Mouse (Mus musculus) kidney, embryonic 16.5 days (tissue): ENCODE results near the gene Crlf3. TPM values are rescaled to one million over a fixed set of nuclear protein-coding genes. Genes with fewer than 3 reads are reported as not detected.
"Not testable (repeated sequence)": the region's sequence is repeated elsewhere in the genome, so short reads cannot be mapped to it uniquely, and the experiment has no call there.

ENCODE experiments used
- ATAC-seq: fragments of 200-750 bp; cut with Nextera tagmentation; 2 replicates; pipeline ENCODE4 v1.8.0; 2017; ENCODE audit warnings: moderate TSS enrichment; ENCODE audit not compliant: low FRiP score, low TSS enrichment
- H3K27ac ChIP-seq: fragments of 300-500 bp; sonication (generic); 2 replicates; pipeline ENCODE4 v1.5.1; 2014; ENCODE audit warnings: low read length
- H3K27me3 ChIP-seq: fragments of 300-500 bp; sonication (generic); 2 replicates; pipeline ENCODE4 v1.6.1; 2014; ENCODE audit warnings: low read length, control low read depth, mixed read lengths; ENCODE audit not compliant: insufficient read depth
- H3K36me3 ChIP-seq: fragments of 300-500 bp; sonication (generic); 2 replicates; pipeline ENCODE4 v1.6.1; 2014; ENCODE audit warnings: low read length, control low read depth, mixed read lengths; ENCODE audit not compliant: insufficient read depth
- H3K4me1 ChIP-seq: fragments of 300-500 bp; sonication (generic); 2 replicates; pipeline ENCODE4 v1.6.1; 2014; ENCODE audit warnings: low read length, control low read depth, mixed read lengths; ENCODE audit not compliant: insufficient read depth
- H3K4me2 ChIP-seq: fragments of 300-500 bp; sonication (generic); replicated peaks from 2 replicates; pipeline ENCODE4 v1.6.1; 2014; ENCODE audit warnings: low read depth, low read length
- H3K4me3 ChIP-seq: fragments of 300-500 bp; sonication (generic); 2 replicates; pipeline ENCODE4 v1.5.1; 2014; ENCODE audit warnings: mild to moderate bottlenecking, low read length
- H3K9ac ChIP-seq: fragments of 300-500 bp; sonication (generic); replicated peaks from 2 replicates; pipeline ENCODE4 v1.6.1; 2014; ENCODE audit warnings: low read length
- H3K9me3 ChIP-seq: fragments of 300-500 bp; sonication (generic); 2 replicates; pipeline ENCODE4 v1.6.1; 2016; ENCODE audit warnings: low read length, control low read depth
- WGBS: fragments of 180-500 bp; shearing (Covaris S2); extraction: QIAGEN DNeasy Blood & Tissue Kit; methylation state at CpG from one replicate; pipeline ENCODE4 v1.1.7; 2014; 5-methylcytosine and 5-hydroxymethylcytosine counted together
- polyA plus RNA-seq: library from polyadenylated mRNA; unstranded; fragments of >200 nt; fragmentation: Nextera tagmentation; extraction: Ambion mirVana; gene quantifications from 2 replicates; pipeline ENCODE4 v1.2.1, GENCODE M21; 2015

Crlf3 gene
- polyA plus RNA-seq, 1 experiment from 2014 or later: 39.0 TPM

DNA sequence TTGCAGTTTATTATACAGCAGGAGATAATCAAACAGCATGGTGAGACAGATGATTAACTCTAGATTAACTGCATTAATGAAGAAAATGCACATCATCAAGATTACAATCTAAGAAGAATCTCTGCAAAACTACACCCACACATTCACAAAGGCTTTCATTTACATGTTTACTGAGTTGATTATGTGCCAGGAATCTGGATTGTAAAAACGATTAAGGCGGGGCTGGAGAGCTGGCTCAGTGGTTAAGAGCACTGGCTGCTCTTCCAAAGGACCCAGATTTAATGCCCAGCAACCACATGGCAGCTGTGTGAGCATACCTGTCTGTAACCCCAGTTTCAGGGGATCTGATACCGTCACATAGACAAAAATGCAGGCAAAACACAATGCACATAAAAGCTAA is 11.0 kb downstream of the Crlf3 start:
- ATAC-seq: no peak
- Histone ChIP-seq H3K27ac (no peak overlapping the region), H3K4me3 (no peak overlapping the region), H3K9me3 (no peaks in the 10 kb centered on the region), H3K4me1 (0 out of 2 replicates have a peak, but pooled peaks cover 3% of the 10 kb centered on the region), H3K9ac (no peak overlapping the region), H3K27me3 (no peaks in the 10 kb centered on the region), H3K4me2 (no peak overlapping the region), H3K36me3 (no peaks in the 10 kb centered on the region)
- 81% methylated on average over 3 of the region's 3 CpGs for WGBS

- H3K36me3 ChIP-seq: 0 out of 2 replicates have a peak, but pooled peaks cover 4% of the 10 kb centered on the region
- H3K27me3 ChIP-seq: no peaks in the 10 kb centered on the region
- H3K27ac ChIP-seq: 0 out of 2 replicates have a peak overlapping the region, but pooled peaks have one; percentile 63
- no peak for ATAC-seq
- H3K9me3 ChIP-seq: no peaks in the 10 kb centered on the region
- 0 out of 2 replicates have a peak, but pooled peaks cover 3% of the 10 kb centered on the region for H3K4me1 ChIP-seq
- 67% methylated on average over 5 of the region's 5 CpGs for WGBS
- no peak overlapping the region for H3K4me2 ChIP-seq
- H3K4me3 ChIP-seq: no peak overlapping the region
- no peak overlapping the region for H3K9ac ChIP-seq
Measured at GRCm38 (mm10) chr11:80067558-80067957, 13.2 kb downstream of the Crlf3 start.

DNA sequence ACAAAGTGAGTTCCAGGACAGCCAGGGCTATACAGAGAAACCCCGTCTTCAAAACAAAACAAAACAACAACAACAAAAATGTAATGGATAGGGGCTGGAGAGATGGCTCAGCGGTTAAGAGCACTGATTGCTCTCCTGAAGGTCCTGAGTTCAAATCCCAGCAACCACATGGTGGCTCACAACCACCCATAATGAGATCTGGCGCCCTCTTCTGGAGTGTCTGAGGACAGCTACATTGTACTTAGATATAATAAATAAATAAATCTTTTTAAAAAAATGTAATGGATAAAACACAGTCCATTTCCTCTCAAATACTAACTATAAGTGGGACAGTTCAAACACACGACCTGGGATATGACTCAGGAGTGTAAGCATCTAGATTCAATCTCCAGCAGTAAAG is 14.4 kb downstream of the Crlf3 start:
- H3K9me3 ChIP-seq, H3K4me1 ChIP-seq, H3K27me3 ChIP-seq, H3K4me3 ChIP-seq, H3K4me2 ChIP-seq, H3K9ac ChIP-seq, ATAC-seq, H3K27ac ChIP-seq: not testable (repeated sequence)
- H3K36me3 ChIP-seq: peaks cover 12% of the 10 kb centered on the region
- 88% methylated on average over 4 of the region's 4 CpGs for WGBS

GRCm38 (mm10) chr11:80062159-80062558 is 18.6 kb downstream of the Crlf3 start:
- no peak overlapping the region for H3K27ac ChIP-seq
- H3K27me3 ChIP-seq: no peaks in the 10 kb centered on the region
- H3K4me1 ChIP-seq: no peaks in the 10 kb centered on the region
- no peak overlapping the region for H3K4me2 ChIP-seq
- peaks cover 32% of the 10 kb centered on the region for H3K36me3 ChIP-seq
- WGBS: 87% methylated on average over 4 of the region's 4 CpGs
- no peak overlapping the region for H3K9ac ChIP-seq
- no peaks in the 10 kb centered on the region for H3K9me3 ChIP-seq
- H3K4me3 ChIP-seq: no peak overlapping the region
- no peak for ATAC-seq

- ATAC-seq: no peak
- Histone ChIP-seq H3K4me1 (peaks cover 8% of the 10 kb centered on the region; the same call in 1 of the 2 replicates), H3K9ac (no peak overlapping the region), H3K9me3 (no peaks in the 10 kb centered on the region), H3K36me3 (peaks cover 38% of the 10 kb centered on the region), H3K4me3 (no peak overlapping the region), H3K27ac (no peak overlapping the region), H3K4me2 (no peak overlapping the region), H3K27me3 (no peaks in the 10 kb centered on the region)
- 88% methylated on average over 9 of the region's 9 CpGs for WGBS
Measured at GRCm38 (mm10) chr11:80056141-80056540, 24.6 kb downstream of the Crlf3 start.

GRCm38 (mm10) chr11:80054659-80055058 is 26.1 kb downstream of the Crlf3 start:
- H3K36me3 ChIP-seq: peaks cover 33% of the 10 kb centered on the region
- ATAC-seq: no peak
- no peak overlapping the region for H3K9ac ChIP-seq
- H3K4me2 ChIP-seq: no peak overlapping the region
- H3K4me1 ChIP-seq: peaks cover 15% of the 10 kb centered on the region; the same call in 1 of the 2 replicates
- no peaks in the 10 kb centered on the region for H3K27me3 ChIP-seq
- WGBS: 60% methylated on average over 4 of the region's 4 CpGs
- no peaks in the 10 kb centered on the region for H3K9me3 ChIP-seq
- H3K27ac ChIP-seq: no peak overlapping the region
- H3K4me3 ChIP-seq: no peak overlapping the region

- WGBS: 68% methylated on average over 5 of the region's 5 CpGs
Measured at GRCm38 (mm10) chr11:80053171-80053570, 27.6 kb downstream of the Crlf3 start.

GRCm38 (mm10) chr11:80052456-80052855 is 28.3 kb downstream of the Crlf3 start:
- 0 out of 2 replicates have a peak, but pooled peaks have one; percentile 42 for ATAC-seq
- Histone ChIP-seq H3K4me2 (no peak overlapping the region), H3K4me3 (no peak overlapping the region), H3K4me1 (peaks cover 15% of the 10 kb centered on the region; the same call in 1 of the 2 replicates), H3K27ac (peak overlapping the region; percentile 36; the same call in 1 of the 2 replicates), H3K36me3 (peaks cover 27% of the 10 kb centered on the region), H3K9ac (no peak overlapping the region), H3K9me3 (no peaks in the 10 kb centered on the region), H3K27me3 (no peaks in the 10 kb centered on the region)
- WGBS: 34% methylated on average over 7 of the region's 7 CpGs

More at GRCm38 (mm10) chr11:80053171-80053570, 27.6 kb downstream of the Crlf3 start:
- no peak overlapping the region for H3K4me2 ChIP-seq
- H3K27me3 ChIP-seq: no peaks in the 10 kb centered on the region
- H3K4me1 ChIP-seq: peaks cover 15% of the 10 kb centered on the region; the same call in 1 of the 2 replicates
- H3K4me3 ChIP-seq: no peak overlapping the region
- no peaks in the 10 kb centered on the region for H3K9me3 ChIP-seq
- H3K36me3 ChIP-seq: peaks cover 33% of the 10 kb centered on the region
- no peak for ATAC-seq
- no peak overlapping the region for H3K9ac ChIP-seq
- peak overlapping the region; percentile 10; the same call in 1 of the 2 replicates for H3K27ac ChIP-seq

- Histone ChIP-seq H3K36me3 (peaks cover 10% of the 10 kb centered on the region; the same call in 1 of the 2 replicates), H3K27me3 (no peaks in the 10 kb centered on the region), H3K4me2 (no peak overlapping the region), H3K9ac (no peak overlapping the region), H3K4me1 (peaks cover 15% of the 10 kb centered on the region; the same call in 1 of the 2 replicates), H3K9me3 (no peaks in the 10 kb centered on the region), H3K27ac (no peak overlapping the region), H3K4me3 (no peak overlapping the region)
- whole genome bisulfite sequencing: 29% methylated on average over 2 of the region's 2 CpGs
- ATAC-seq: peak; percentile 71
Measured at GRCm38 (mm10) chr11:80050088-80050487, 30.7 kb downstream of the Crlf3 start.

DNA sequence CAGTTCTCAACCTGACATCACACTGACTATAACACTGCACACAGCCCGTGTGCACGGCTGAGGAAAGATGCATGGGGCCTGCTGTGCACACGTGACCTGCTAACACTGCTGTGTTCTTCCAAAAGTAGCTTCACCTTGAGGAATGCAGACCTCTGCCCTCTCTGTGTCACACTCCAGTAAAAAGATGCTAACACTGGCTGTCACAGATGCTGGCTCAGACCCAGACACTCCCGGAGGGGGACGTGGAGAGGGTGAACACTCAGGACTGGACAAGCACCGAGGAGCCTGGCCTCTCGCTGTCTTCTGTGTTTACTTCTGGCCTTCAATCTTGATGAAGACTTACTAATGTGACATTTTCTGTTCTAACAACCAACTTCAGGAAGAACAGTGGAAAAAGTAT is 33.9 kb downstream of the Crlf3 start:
- 0 out of 2 replicates have a peak, but pooled peaks cover 5% of the 10 kb centered on the region for H3K36me3 ChIP-seq
- no peaks in the 10 kb centered on the region for H3K27me3 ChIP-seq
- no peak overlapping the region for H3K9ac ChIP-seq
- H3K27ac ChIP-seq: no peak overlapping the region
- 0 out of 2 replicates have a peak, but pooled peaks have one; percentile 42 for ATAC-seq
- WGBS: 49% methylated on average over 7 of the region's 7 CpGs
- no peak overlapping the region for H3K4me3 ChIP-seq
- H3K9me3 ChIP-seq: no peaks in the 10 kb centered on the region
- H3K4me2 ChIP-seq: no peak overlapping the region
- H3K4me1 ChIP-seq: peaks cover 7% of the 10 kb centered on the region; the same call in 1 of the 2 replicates
